Mouse (Mus musculus) Patski (cell line): ENCODE results near the gene Prpf19. TPM values are rescaled to one million over a fixed set of nuclear protein-coding genes. Genes with fewer than 3 reads are reported as not detected.

Source experiments
- ATAC-seq: fragments of 100-300 bp; one replicate; pipeline ENCODE4 v1.8.0; 2021
- CTCF ChIA-PET: fragments of 350-600 bp; sonication (Branson Sonifier 250); formaldehyde crosslinking; loops from one replicate; lab custom pipeline; 2022; ENCODE audit warnings: inconsistent platforms; lab: Charles Lee
- POLR2A ChIA-PET: fragments of 350-600 bp; sonication (Branson Sonifier 250); formaldehyde crosslinking; loops from one replicate; lab custom pipeline; 2022; ENCODE audit warnings: antibody characterized with exemption, inconsistent platforms; lab: Charles Lee
- DNase-seq: peaks from one replicate; pipeline ENCODE4 v3.0.0-alpha.2; 2011; ENCODE audit warnings: low read depth, low spot score
- H3K27me3 ChIP-seq: fragments of 371-371 bp; one replicate; pipeline ENCODE4 v1.5.1; 2021
- CTCF ChIP-seq: fragments of 100-300 bp; IDR thresholded peaks from one replicate; pipeline ENCODE4 v1.5.1; 2021
- in situ Hi-C: fragments of 300-500 bp; cut with MboI; formaldehyde crosslinking; loops from 3 replicates; pipeline ENCODE4 v1.11.1; 2018; ENCODE audit warnings: low pct_unique_long_range_greater_than_20kb, mixed read lengths
- polyA plus RNA-seq: library from polyadenylated mRNA; unstranded; gene quantifications from one replicate; pipeline ENCODE4 v1.2.3, GENCODE M21; 2021

Gene Prpf19
- polyA plus RNA-seq = 251 TPM

- in situ Hi-C loops = no loop called here
- DNase-seq (peak; percentile 87), ATAC-seq (peak; percentile 95)
- CTCF ChIA-PET = interaction anchor here (0.8 to 3.0 kb wide), 5 partner anchors 13 to 216 kb away, joined by 3 to 12 read pairs (median 4); no protein-coding TSS in a partner anchor
- TF ChIP-seq CTCF = no peak
- no peaks in the 10 kb centered on the region for H3K27me3 ChIP-seq
- POLR2A ChIA-PET = interaction anchor here (0.6 to 1.1 kb wide), 6 partner anchors 14 to 181 kb away, joined by 3 to 7 read pairs (median 4); no protein-coding TSS in a partner anchor
These were observed at the start of gene Prpf19 for GRCm38 (mm10) chr19:10895016-10895528. Gene Prpf19, plus strand, starts transcription at chr19:10895231.

- TF ChIP-seq CTCF = no peak
- CTCF ChIA-PET = no interaction called here
- no peaks in the 10 kb centered on the region for H3K27me3 ChIP-seq
- in situ Hi-C loops = loop anchor here (10.0 kb wide), 1 partner anchor 131 kb away; no protein-coding TSS in a partner anchor
- ATAC-seq (no peak), DNase-seq (no peak)
- POLR2A ChIA-PET = no interaction called here
These were observed 49.6 kb upstream of the Prpf19 start for GRCm38 (mm10) chr19:10845454-10845853.

DNA sequence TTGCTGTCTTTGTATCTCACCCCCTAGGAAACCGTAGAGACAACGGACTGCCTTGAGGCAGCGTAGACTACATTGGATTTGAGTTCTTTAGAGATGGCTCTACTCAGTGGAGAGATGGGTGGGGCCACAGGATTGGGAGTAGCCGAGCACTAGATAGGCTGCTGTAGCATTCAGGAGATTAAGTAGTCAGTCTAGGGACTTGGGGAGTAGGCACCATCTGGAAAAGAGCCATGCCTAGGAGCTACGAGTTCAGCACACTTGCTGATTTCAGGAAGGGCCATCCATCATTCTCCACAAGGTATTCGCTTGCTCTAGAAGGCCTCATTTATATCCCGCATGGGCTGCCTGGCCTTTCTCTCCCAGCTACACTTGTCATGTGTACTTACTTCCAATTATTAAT is 48.9 kb upstream of the Prpf19 start:
- ATAC-seq (no peak), DNase-seq (no peak)
- no peak for TF ChIP-seq CTCF
- ChIA-PET CTCF (interaction anchor here (0.8 to 1.3 kb wide), 2 partner anchors 13 to 137 kb away, joined by 3 to 5 read pairs; no protein-coding TSS in a partner anchor), POLR2A (interaction anchor here (1.1 kb wide), 1 partner anchor 34 kb away, joined by 3 read pairs; no protein-coding TSS in a partner anchor)
- in situ Hi-C loops = loop anchor here (10.0 kb wide), 1 partner anchor 131 kb away; no protein-coding TSS in a partner anchor
- H3K27me3 ChIP-seq = no peaks in the 10 kb centered on the region

- ChIA-PET POLR2A (no interaction called here), CTCF (interaction anchor here (1.3 kb wide), 1 partner anchor 14 kb away, joined by 5 read pairs; no protein-coding TSS in a partner anchor)
- DNase-seq (no peak), ATAC-seq (no peak)
- TF ChIP-seq CTCF = no peak
- H3K27me3 ChIP-seq = no peaks in the 10 kb centered on the region
- in situ Hi-C loops = loop anchor here (10.0 kb wide), 1 partner anchor 133 kb away; no protein-coding TSS in a partner anchor
These were observed 47.5 kb upstream of the Prpf19 start for GRCm38 (mm10) chr19:10847311-10848087.

GRCm38 (mm10) chr19:10855422-10855821 is 39.6 kb upstream of the Prpf19 start:
- DNase-seq (no peak), ATAC-seq (no peak)
- ChIA-PET POLR2A (interaction anchor here (0.6 kb wide), 1 partner anchor 275 kb away, joined by 9 read pairs; no protein-coding TSS in a partner anchor), CTCF (interaction anchor here (1.2 kb wide), 1 partner anchor 12 kb away, joined by 4 read pairs; no protein-coding TSS in a partner anchor)
- H3K27me3 ChIP-seq = no peaks in the 10 kb centered on the region
- in situ Hi-C loops = no loop called here
- TF ChIP-seq CTCF = no peak

- in situ Hi-C loops = no loop called here
- DNase-seq (no peak), ATAC-seq (no peak)
- CTCF ChIA-PET = no interaction called here
- no peaks in the 10 kb centered on the region for H3K27me3 ChIP-seq
- no peak for TF ChIP-seq CTCF
- POLR2A ChIA-PET = no interaction called here
These were observed 38.5 kb upstream of the Prpf19 start for GRCm38 (mm10) chr19:10856520-10856919.

DNA sequence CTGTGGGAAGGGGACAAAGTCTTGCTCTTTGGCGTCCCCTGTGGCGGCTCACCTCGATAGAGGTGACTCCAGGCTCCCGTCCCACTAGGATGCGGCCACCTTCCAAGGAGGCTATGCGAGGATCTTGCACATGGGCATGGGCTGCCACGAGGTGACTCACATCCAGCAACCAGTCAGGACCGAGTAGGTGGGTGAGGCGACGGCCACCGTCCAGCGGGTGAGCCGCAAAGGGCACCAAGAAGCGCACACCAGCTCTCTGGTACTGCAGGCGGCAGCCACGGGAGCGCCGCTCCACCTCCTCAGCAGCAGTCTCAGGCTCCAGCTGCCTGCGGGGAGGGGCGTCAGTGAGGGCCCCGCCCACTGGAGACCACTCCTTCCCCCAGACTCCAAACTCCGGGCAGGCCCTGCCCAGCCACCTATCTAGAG is 34.9 kb upstream of the Prpf19 start:
- TF ChIP-seq CTCF = no peak
- in situ Hi-C loops = no loop called here
- no peak for DNase-seq
- POLR2A ChIA-PET = interaction anchor here (0.7 kb wide), 1 partner anchor 35 kb away, joined by 3 read pairs; no protein-coding TSS in a partner anchor
- CTCF ChIA-PET = interaction anchor here (1.5 kb wide), 1 partner anchor 24 kb away, joined by 3 read pairs; no protein-coding TSS in a partner anchor
- H3K27me3 ChIP-seq = no peaks in the 10 kb centered on the region
- no peak for ATAC-seq

GRCm38 (mm10) chr19:10866351-10866750 is 28.7 kb upstream of the Prpf19 start:
- H3K27me3 ChIP-seq = no peaks in the 10 kb centered on the region
- no peak for TF ChIP-seq CTCF
- ATAC-seq (no peak), DNase-seq (no peak)
- ChIA-PET CTCF (no interaction called here), POLR2A (no interaction called here)
- in situ Hi-C loops = no loop called here

- no peak for TF ChIP-seq CTCF
- ATAC-seq (no peak), DNase-seq (no peak)
- in situ Hi-C loops = no loop called here
- H3K27me3 ChIP-seq = no peaks in the 10 kb centered on the region
- ChIA-PET POLR2A (interaction anchor here (0.6 kb wide), 1 partner anchor 23 kb away, joined by 3 read pairs; no protein-coding TSS in a partner anchor), CTCF (interaction anchor here (1.0 to 1.3 kb wide), 3 partner anchors 91 to 183 kb away, joined by 3 read pairs; no protein-coding TSS in a partner anchor)
These were observed 26.9 kb upstream of the Prpf19 start for GRCm38 (mm10) chr19:10867946-10868622.

DNA sequence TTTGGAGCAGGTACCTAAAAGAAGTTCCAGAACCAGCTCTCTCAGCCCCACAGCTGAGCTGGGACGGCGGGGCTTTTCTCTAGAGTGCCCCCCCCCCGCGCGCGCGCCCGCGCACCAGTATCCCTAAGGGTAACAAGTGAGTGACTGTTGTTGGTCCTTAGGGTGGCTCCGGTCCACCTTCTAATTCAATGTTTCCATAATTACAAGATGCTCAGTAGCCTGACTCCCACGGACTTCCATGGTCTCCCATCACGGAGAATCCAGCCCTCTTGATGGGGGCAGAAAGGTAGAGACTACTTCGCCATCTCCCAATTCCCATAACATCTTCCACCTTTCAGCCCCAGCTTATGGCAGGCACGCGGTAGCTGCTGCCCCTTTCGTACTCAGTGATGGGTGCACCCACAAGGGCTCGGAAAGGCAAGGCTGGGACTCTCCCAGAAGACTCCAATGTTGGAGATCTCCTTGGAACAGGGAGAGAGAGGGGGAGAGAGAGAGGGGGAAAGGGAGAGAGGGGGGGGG is 26.3 kb upstream of the Prpf19 start:
- in situ Hi-C loops = no loop called here
- no peak for DNase-seq
- H3K27me3 ChIP-seq = no peaks in the 10 kb centered on the region
- ChIA-PET POLR2A (no interaction called here), CTCF (interaction anchor here (1.1 to 1.3 kb wide), 2 partner anchors 90 to 184 kb away, joined by 3 read pairs; no protein-coding TSS in a partner anchor)
- no peak for ATAC-seq
- no peak for TF ChIP-seq CTCF
